Comparison of ENCODE assay signal across 11 mouse cellular contexts in genomic region chr1:87170458-87170857, GRCm38 (mm10). TPM values are rescaled to one million over a fixed set of nuclear protein-coding genes. Genes with fewer than 3 reads are reported as not detected.
DNase-seq lines count a peak whose midpoint lies in the region; ATAC-seq and TF ChIP-seq lines count a peak whose summit lies in the region.
"Had no signal": no experiment of that assay in that cellular context is flagged by ENCODE, and none has a peak within 500 bp of the region (broad histone marks: within the 10 kb centered on the region; RNA-seq: fewer than 3 reads in every experiment).

No protein-coding gene starts in this region.

- TF ChIP-seq EP300 in liver, postnatal 0 days (IDR thresholded peaks at IDR 0.05; ENCODE audit: low read depth): no peak

- H3K4me2 ChIP-seq in liver, embryonic 11.5 days: peak overlapping the region; percentile 17; the same call in 1 of the 2 replicates
- H3K4me2 ChIP-seq in liver, postnatal 0 days (ENCODE audit: low read depth, low read length): no peak overlapping the region
- H3K4me2 ChIP-seq in forebrain, embryonic 16.5 days (ENCODE audit: low read length): peak overlapping the region; percentile 17; the same call in 1 of the 2 replicates
- peak overlapping the region; percentile 34 for H3K4me2 ChIP-seq in limb, embryonic 12.5 days
- H3K4me2 ChIP-seq: limb, embryonic 15.5 days had no signal

- no peaks in the 10 kb centered on the region for H3K36me3 ChIP-seq in liver, embryonic 11.5 days (ENCODE audit: control insufficient read depth, insufficient read depth, low read length)
- H3K36me3 ChIP-seq in liver, postnatal 0 days (replicated peaks; ENCODE audit: insufficient read depth, low read length): no peaks in the 10 kb centered on the region
- H3K36me3 ChIP-seq in forebrain, embryonic 16.5 days (ENCODE audit: control insufficient read depth, insufficient read depth): no peaks in the 10 kb centered on the region
- no peaks in the 10 kb centered on the region for H3K36me3 ChIP-seq in limb, embryonic 12.5 days
- H3K36me3 ChIP-seq: limb, embryonic 15.5 days had no signal

- H3K4me3 ChIP-seq in liver, embryonic 11.5 days (ENCODE audit: low read depth, low read length): no peak overlapping the region
- H3K4me3 ChIP-seq in liver, postnatal 0 days (ENCODE audit: low read depth, low read length): no peak overlapping the region
- no peak overlapping the region for H3K4me3 ChIP-seq in forebrain, embryonic 16.5 days (replicated peaks; ENCODE audit: low read length)
- no peak overlapping the region for H3K4me3 ChIP-seq in limb, embryonic 12.5 days (replicated peaks)
- H3K4me3 ChIP-seq: limb, embryonic 15.5 days had no signal

- H3K9me3 ChIP-seq in liver, embryonic 11.5 days (ENCODE audit: control insufficient read depth, low read length): no peaks in the 10 kb centered on the region
- no peaks in the 10 kb centered on the region for H3K9me3 ChIP-seq in liver, postnatal 0 days (ENCODE audit: low read length)
- no peaks in the 10 kb centered on the region for H3K9me3 ChIP-seq in forebrain, embryonic 16.5 days (ENCODE audit: control insufficient read depth, low read length)
- no peaks in the 10 kb centered on the region for H3K9me3 ChIP-seq in limb, embryonic 12.5 days
- H3K9me3 ChIP-seq: limb, embryonic 15.5 days had no signal

- TF ChIP-seq CTCF in liver, postnatal 0 days (IDR thresholded peaks at IDR 0.05; ENCODE audit: low read depth): no peak

- H3K27ac ChIP-seq in liver, embryonic 11.5 days (ENCODE audit: low read depth, low read length): no peak overlapping the region
- H3K27ac ChIP-seq in liver, postnatal 0 days (ENCODE audit: low read depth): no peak overlapping the region
- H3K27ac ChIP-seq in forebrain, embryonic 16.5 days (ENCODE audit: low read length): no peak overlapping the region
- H3K27ac ChIP-seq in limb, embryonic 12.5 days: no peak overlapping the region
- H3K27ac ChIP-seq: limb, embryonic 15.5 days had no signal

- H3K9ac ChIP-seq in liver, embryonic 11.5 days (ENCODE audit: low read depth, low read length): no peak overlapping the region
- H3K9ac ChIP-seq in liver, postnatal 0 days (replicated peaks): no peak overlapping the region
- peak overlapping the region; percentile 25; the same call in 1 of the 2 replicates for H3K9ac ChIP-seq in forebrain, embryonic 16.5 days (replicated peaks; ENCODE audit: low read depth, low read length)
- H3K9ac ChIP-seq in limb, embryonic 12.5 days (replicated peaks): no peak overlapping the region
- H3K9ac ChIP-seq: limb, embryonic 15.5 days had no signal

- WGBS in liver, embryonic 11.5 days: 15% methylated on average over 19 of the region's 19 CpGs
- WGBS in liver, postnatal 0 days (ENCODE audit: insufficient replicate concordance): 25% methylated on average over 19 of the region's 19 CpGs
- WGBS in forebrain, embryonic 16.5 days: 7% methylated on average over 19 of the region's 19 CpGs
- WGBS in limb, embryonic 12.5 days: 8% methylated on average over 19 of the region's 19 CpGs

- H3K4me1 ChIP-seq in liver, embryonic 11.5 days (replicated peaks; ENCODE audit: control insufficient read depth, insufficient read depth, low read length): peaks cover 5% of the 10 kb centered on the region; the same call in 1 of the 2 replicates
- H3K4me1 ChIP-seq in liver, postnatal 0 days (ENCODE audit: insufficient read depth): no peaks in the 10 kb centered on the region
- H3K4me1 ChIP-seq in forebrain, embryonic 16.5 days (replicated peaks; ENCODE audit: control insufficient read depth, insufficient read depth, low read length): peaks cover 26% of the 10 kb centered on the region
- peaks cover 24% of the 10 kb centered on the region for H3K4me1 ChIP-seq in limb, embryonic 12.5 days (replicated peaks)

- DNase-seq in liver, embryonic 11.5 days (ENCODE audit: low spot score): no peak
- DNase-seq in liver, postnatal 0 days: no peak
- peak; percentile 63 for DNase-seq in retina, embryonic 14.5 days (ENCODE audit: low spot score)
- DNase-seq in layer of hippocampus, postnatal 36 days: no peak
- no peak for DNase-seq in embryo, embryonic 10 days (ENCODE audit: low spot score)

- ATAC-seq in liver, embryonic 11.5 days (replicated peaks; ENCODE audit: low FRiP score): no peak
- no peak for ATAC-seq in liver, postnatal 0 days
- no peak for ATAC-seq in forebrain, embryonic 16.5 days
- ATAC-seq in limb, embryonic 12.5 days (ENCODE audit: insufficient number of reproducible peaks, insufficient read depth, low FRiP score, low TSS enrichment, low read depth): peak; percentile 24; the same call in 1 of the 2 replicates

- peaks cover 55% of the 10 kb centered on the region for H3K27me3 ChIP-seq in liver, embryonic 11.5 days (replicated peaks; ENCODE audit: control insufficient read depth, insufficient read depth, low read length)
- peaks cover 21% of the 10 kb centered on the region for H3K27me3 ChIP-seq in liver, postnatal 0 days (ENCODE audit: insufficient read depth, low read length)
- H3K27me3 ChIP-seq in forebrain, embryonic 16.5 days (replicated peaks; ENCODE audit: control insufficient read depth, insufficient read depth, low read length): peaks cover 4% of the 10 kb centered on the region
- H3K27me3 ChIP-seq in limb, embryonic 12.5 days: peaks cover 88% of the 10 kb centered on the region

RNA-seq across cellular contexts. Expression of gene Prss56, which starts 12.7 kb away (rescaled TPM):
- polyA plus RNA-seq in liver, embryonic 11.5 days (2014; fragmentation: Nextera tagmentation; extraction: Ambion mirVana): not detected in 2 replicates
- not detected in 2 replicates for polyA plus RNA-seq in liver, postnatal 0 days (2015; fragmentation: Nextera tagmentation; extraction: Ambion mirVana)
- 2.8 and 3.1 TPM in 2 replicates for polyA plus RNA-seq in forebrain, embryonic 16.5 days (2015; fragmentation: Nextera tagmentation; extraction: Ambion mirVana)
- not detected in 2 replicates for polyA plus RNA-seq in limb, embryonic 12.5 days (2016; fragmentation: Nextera tagmentation; extraction: Ambion mirVana)
- total RNA-seq in layer of hippocampus, postnatal 36 days (2021): under 1 TPM in 1 of 2 experiments, not detected in 1; 0.15 TPM
- polyA plus RNA-seq: heart, postnatal 0 days; spleen, adult 2 months had no signal

RNA-seq across cellular contexts. Expression of gene Ecel1, which starts 14.1 kb away (rescaled TPM):
- polyA plus RNA-seq in liver, embryonic 11.5 days (2014; fragmentation: Nextera tagmentation; extraction: Ambion mirVana): 0.18 and 0.48 TPM in 2 replicates
- 0.16 and 0.32 TPM in 2 replicates for polyA plus RNA-seq in liver, postnatal 0 days (2015; fragmentation: Nextera tagmentation; extraction: Ambion mirVana)
- polyA plus RNA-seq in forebrain, embryonic 16.5 days (2015; fragmentation: Nextera tagmentation; extraction: Ambion mirVana): 13.4 and 25.3 TPM in 2 replicates
- 0.29 and 0.56 TPM in 2 replicates for polyA plus RNA-seq in limb, embryonic 12.5 days (2016; fragmentation: Nextera tagmentation; extraction: Ambion mirVana)
- total RNA-seq in layer of hippocampus, postnatal 36 days (2021): 1 to 10 TPM; 1.3 to 2.4 TPM

RNA-seq across cellular contexts. Expression of gene Chrnd, which starts 19.9 kb away (rescaled TPM):
- polyA plus RNA-seq in liver, embryonic 11.5 days (2014; fragmentation: Nextera tagmentation; extraction: Ambion mirVana): 0.08 TPM in 1 of 2 replicates, not detected in the other
- 0.04 TPM in 1 of 2 replicates, not detected in the other for polyA plus RNA-seq in liver, postnatal 0 days (2015; fragmentation: Nextera tagmentation; extraction: Ambion mirVana)
- not detected in 2 replicates for polyA plus RNA-seq in forebrain, embryonic 16.5 days (2015; fragmentation: Nextera tagmentation; extraction: Ambion mirVana)
- polyA plus RNA-seq in limb, embryonic 12.5 days (2016; fragmentation: Nextera tagmentation; extraction: Ambion mirVana): 1.7 and 3.0 TPM in 2 replicates
- not detected for total RNA-seq in layer of hippocampus, postnatal 36 days (2021)
- polyA plus RNA-seq: cortical plate, adult 2 months; heart, postnatal 0 days; spleen, adult 2 months had no signal

RNA-seq across cellular contexts. Expression of gene Chrng, which starts 34.0 kb away (rescaled TPM):
- 0.55 and 0.62 TPM in 2 replicates for polyA plus RNA-seq in liver, embryonic 11.5 days (2014; fragmentation: Nextera tagmentation; extraction: Ambion mirVana)
- polyA plus RNA-seq in liver, postnatal 0 days (2015; fragmentation: Nextera tagmentation; extraction: Ambion mirVana): 0.19 TPM in 1 of 2 replicates, not detected in the other
- not detected in 2 replicates for polyA plus RNA-seq in forebrain, embryonic 16.5 days (2015; fragmentation: Nextera tagmentation; extraction: Ambion mirVana)
- 10.4 and 11.8 TPM in 2 replicates for polyA plus RNA-seq in limb, embryonic 12.5 days (2016; fragmentation: Nextera tagmentation; extraction: Ambion mirVana)
- total RNA-seq in layer of hippocampus, postnatal 36 days (2021): not detected
- polyA plus RNA-seq: cortical plate, adult 2 months; spleen, adult 2 months had no signal

RNA-seq across cellular contexts. Expression of gene Eif4e2, which starts 43.3 kb away (rescaled TPM):
- 151 and 152 TPM in 2 replicates for polyA plus RNA-seq in liver, embryonic 11.5 days (2014; fragmentation: Nextera tagmentation; extraction: Ambion mirVana)
- 84.7 and 91.7 TPM in 2 replicates for polyA plus RNA-seq in liver, postnatal 0 days (2015; fragmentation: Nextera tagmentation; extraction: Ambion mirVana)
- polyA plus RNA-seq in forebrain, embryonic 16.5 days (2015; fragmentation: Nextera tagmentation; extraction: Ambion mirVana): 88.1 and 93.6 TPM in 2 replicates
- polyA plus RNA-seq in limb, embryonic 12.5 days (2016; fragmentation: Nextera tagmentation; extraction: Ambion mirVana): 170 and 171 TPM in 2 replicates
- 10 to 100 TPM; 58.2 to 60.3 TPM for total RNA-seq in layer of hippocampus, postnatal 36 days (2021)
